Mouse (Mus musculus) midbrain, embryonic 11.5 days (tissue): ENCODE measurements around the gene Bcar1. TPM values are rescaled to one million over a fixed set of nuclear protein-coding genes. Genes with fewer than 3 reads are reported as not detected.
A peak's percentile ranks its signal among the peaks of the same experiment; 100 is the strongest.

Experiments used
- ATAC-seq: fragments of 200-750 bp; cut with Nextera tagmentation; 2 replicates; pipeline ENCODE4 v1.8.0; 2017; ENCODE audit warnings: moderate TSS enrichment, moderate library complexity; ENCODE audit not compliant: low FRiP score
- DNase-seq: peaks from one replicate; pipeline ENCODE4 v3.0.0; 2015; ENCODE audit warnings: low spot score; ENCODE audit errors: missing footprints
- H3K27ac ChIP-seq: fragments of 300-500 bp; sonication (generic); 2 replicates; pipeline ENCODE4 v1.5.1; 2014; ENCODE audit warnings: low read depth, low read length
- H3K27me3 ChIP-seq: fragments of 300-500 bp; sonication (generic); 2 replicates; pipeline ENCODE4 v1.6.1; 2014; ENCODE audit warnings: mild to moderate bottlenecking, low read length, moderate library complexity, mixed read lengths; ENCODE audit not compliant: control insufficient read depth, insufficient read depth
- H3K36me3 ChIP-seq: fragments of 300-500 bp; sonication (generic); 2 replicates; pipeline ENCODE4 v1.6.1; 2014; ENCODE audit warnings: mild to moderate bottlenecking, low read length, moderate library complexity, mixed read lengths; ENCODE audit not compliant: control insufficient read depth, insufficient read depth
- H3K4me1 ChIP-seq: fragments of 300-500 bp; sonication (generic); 2 replicates; pipeline ENCODE4 v1.6.1; 2014; ENCODE audit warnings: low read length; ENCODE audit not compliant: control insufficient read depth, insufficient read depth
- H3K4me2 ChIP-seq: fragments of 300-500 bp; sonication (generic); 2 replicates; pipeline ENCODE4 v1.6.1; 2014; ENCODE audit warnings: mild to moderate bottlenecking, moderate library complexity
- H3K4me3 ChIP-seq: fragments of 300-500 bp; sonication (generic); 2 replicates; pipeline ENCODE4 v1.5.1; 2014; ENCODE audit warnings: low read depth, low read length
- H3K9ac ChIP-seq: fragments of 300-500 bp; sonication (generic); 2 replicates; pipeline ENCODE4 v1.6.1; 2014; ENCODE audit warnings: low read length
- H3K9me3 ChIP-seq: fragments of 300-500 bp; sonication (generic); 2 replicates; pipeline ENCODE4 v1.6.1; 2016; ENCODE audit warnings: low read length; ENCODE audit not compliant: control insufficient read depth
- WGBS: fragments of 180-500 bp; shearing (Covaris S2); extraction: QIAGEN DNeasy Blood & Tissue Kit; methylation state at CpG from one replicate; pipeline ENCODE4 v1.1.7; 2014; 5-methylcytosine and 5-hydroxymethylcytosine counted together
- polyA plus RNA-seq: library from polyadenylated mRNA; unstranded; fragments of >200 nt; fragmentation: Nextera tagmentation; extraction: Ambion mirVana; gene quantifications from 2 replicates; pipeline ENCODE4 v1.2.1, GENCODE M21; 2014

Bcar1 gene
- polyA plus RNA-seq = 36.2 and 42.1 TPM in 2 replicates

DNA sequence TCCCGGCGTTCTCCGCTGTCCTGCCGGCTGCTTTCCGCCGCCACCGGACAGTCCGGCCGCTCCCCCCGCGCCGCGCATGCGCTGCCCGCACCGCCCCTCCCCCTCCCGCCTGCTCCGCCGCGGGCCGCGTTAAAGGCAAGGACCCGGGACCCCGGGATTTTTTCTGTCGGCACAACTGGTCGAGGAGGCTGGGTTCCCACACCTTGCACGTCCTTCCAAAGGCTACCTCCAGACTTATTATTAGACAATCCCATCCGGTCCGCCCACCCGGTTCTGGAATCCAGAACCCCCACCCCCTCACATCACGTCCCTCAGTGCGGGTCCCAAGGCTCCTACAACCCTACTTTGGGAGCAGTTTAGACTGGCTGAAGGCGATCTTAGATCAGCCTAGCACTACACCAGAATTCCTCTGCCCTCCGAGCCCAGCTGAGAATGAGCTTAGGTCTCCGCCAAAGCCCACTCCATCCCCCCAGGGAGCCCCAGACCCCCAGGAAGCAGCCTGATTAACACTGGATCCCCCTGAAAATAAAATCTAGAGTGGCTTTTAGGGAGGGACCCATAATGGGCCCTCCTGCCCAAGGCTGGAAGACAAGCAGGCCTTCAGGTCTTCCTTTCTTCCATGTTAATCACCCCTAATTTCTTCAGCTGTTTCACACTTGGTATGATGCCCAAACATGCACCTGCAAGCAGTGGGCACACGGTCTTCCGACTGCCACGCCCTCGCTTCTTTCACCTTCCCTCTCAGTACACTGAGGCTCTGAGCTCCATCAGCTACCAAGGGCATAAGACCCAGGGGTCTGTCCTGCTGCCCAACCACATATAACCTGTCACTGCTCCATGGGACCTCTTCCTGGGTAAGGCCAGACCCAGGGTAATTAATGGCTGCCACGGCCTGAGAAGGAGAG is at the start of gene Bcar1:
Gene Bcar1, minus strand, starts transcription at position 18 of the 905 bp plus-strand sequence.
- Histone ChIP-seq H3K9ac (peak within 1 kb of the TSS; percentile 86), H3K27ac (peak within 1 kb of the TSS; percentile 55), H3K4me1 (peaks cover 52% of the 10 kb centered on the region), H3K4me3 (peak within 1 kb of the TSS; percentile 77), H3K9me3 (no peaks in the 10 kb centered on the region), H3K27me3 (no peaks in the 10 kb centered on the region), H3K36me3 (no peaks in the 10 kb centered on the region), H3K4me2 (peak within 1 kb of the TSS; percentile 56)
- ATAC-seq = peak; percentile 69
- WGBS = 9% methylated on average over 40 of the region's 40 CpGs
- peak; percentile 99 for DNase-seq

DNA sequence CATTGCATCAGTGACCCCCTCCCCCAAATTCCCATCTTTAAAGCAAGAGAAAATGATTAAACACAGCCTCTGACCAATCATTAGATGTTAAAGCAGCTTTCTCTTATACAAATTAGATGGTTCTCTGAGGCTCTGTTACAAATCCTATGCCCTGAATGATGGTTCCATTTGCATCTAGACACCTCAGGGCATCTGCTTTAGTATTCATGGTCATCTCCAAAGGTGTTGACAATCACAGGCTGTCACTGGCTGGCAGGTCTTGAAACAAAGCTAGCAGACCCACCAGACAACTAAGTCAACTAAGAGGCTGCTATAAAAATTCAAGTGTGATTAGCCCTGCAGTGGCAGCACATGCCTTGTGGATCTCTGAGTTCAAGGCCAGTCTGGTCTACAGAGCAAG is 46.0 kb upstream of the Bcar1 start:
- Histone ChIP-seq H3K4me3 (no peak overlapping the region), H3K27me3 (no peaks in the 10 kb centered on the region), H3K4me2 (no peak overlapping the region), H3K27ac (no peak overlapping the region), H3K4me1 (peaks cover 29% of the 10 kb centered on the region), H3K9me3 (no peaks in the 10 kb centered on the region), H3K9ac (no peak overlapping the region), H3K36me3 (no peaks in the 10 kb centered on the region)
- DNase-seq (no peak), ATAC-seq (no peak)

DNA sequence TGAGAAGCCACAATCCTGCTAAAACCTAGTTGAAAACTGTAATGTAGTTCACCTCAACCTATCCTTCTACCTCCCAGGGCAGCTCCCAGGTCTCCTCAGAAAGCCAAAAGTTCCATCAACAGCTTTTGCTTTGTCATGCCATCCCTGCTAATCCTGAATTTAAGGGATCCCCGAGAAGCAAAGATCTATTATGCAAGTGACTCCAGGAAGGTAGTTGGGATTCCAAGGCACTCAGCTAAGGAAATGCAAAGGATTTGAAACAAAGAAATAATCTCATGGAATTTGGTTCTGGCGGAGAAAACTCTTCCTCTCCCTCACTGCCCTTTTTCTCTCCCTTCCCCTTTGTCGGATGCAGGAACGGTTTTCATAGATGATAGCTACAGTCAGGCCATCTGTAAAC is 45.6 kb upstream of the Bcar1 start:
- no peak overlapping the region for H3K9ac ChIP-seq
- no peaks in the 10 kb centered on the region for H3K36me3 ChIP-seq
- H3K27ac ChIP-seq = no peak overlapping the region
- DNase-seq (no peak), ATAC-seq (no peak)
- WGBS = 14% methylated on average over 4 of the region's 4 CpGs
- no peak overlapping the region for H3K4me3 ChIP-seq
- no peaks in the 10 kb centered on the region for H3K27me3 ChIP-seq
- no peaks in the 10 kb centered on the region for H3K9me3 ChIP-seq
- no peak overlapping the region for H3K4me2 ChIP-seq
- peaks cover 29% of the 10 kb centered on the region for H3K4me1 ChIP-seq

DNA sequence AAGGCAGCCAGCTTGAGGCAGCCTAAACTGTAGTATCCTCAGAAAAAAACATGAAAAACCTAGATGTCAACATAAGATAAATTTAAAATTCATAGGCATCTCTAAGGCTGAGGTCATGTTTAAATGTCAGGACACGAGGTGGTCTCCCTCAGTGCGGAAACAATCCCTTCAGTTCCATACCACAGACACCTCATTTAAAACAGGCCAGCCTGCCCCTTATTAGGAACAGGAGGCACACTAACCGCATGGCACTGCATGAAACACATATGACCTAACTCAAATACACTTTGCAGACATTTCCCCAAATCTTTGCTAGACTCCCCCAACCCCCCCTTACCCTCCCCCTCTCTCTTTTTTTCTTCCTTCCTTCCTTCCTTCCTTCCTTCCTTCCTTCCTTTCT is 44.9 kb upstream of the Bcar1 start:
- Histone ChIP-seq H3K4me1 (peaks cover 29% of the 10 kb centered on the region), H3K9me3 (no peaks in the 10 kb centered on the region), H3K27me3 (no peaks in the 10 kb centered on the region), H3K4me3 (no peak overlapping the region), H3K36me3 (no peaks in the 10 kb centered on the region), H3K27ac (peak overlapping the region; percentile 78), H3K9ac (no peak overlapping the region), H3K4me2 (no peak overlapping the region)
- ATAC-seq (no peak), DNase-seq (no peak)
- 44% methylated on average over 3 of the region's 3 CpGs for WGBS

- WGBS = 38% methylated on average over 5 of the region's 5 CpGs
- peaks cover 29% of the 10 kb centered on the region for H3K4me1 ChIP-seq
- no peak for ATAC-seq
- peak overlapping the region; percentile 78 for H3K27ac ChIP-seq
- H3K9ac ChIP-seq = peak overlapping the region; percentile 24
- H3K4me3 ChIP-seq = no peak overlapping the region
- H3K36me3 ChIP-seq = no peaks in the 10 kb centered on the region
- DNase-seq = no peak
- H3K9me3 ChIP-seq = no peaks in the 10 kb centered on the region
- H3K4me2 ChIP-seq = peak overlapping the region; percentile 32; the same call in 1 of the 2 replicates
- no peaks in the 10 kb centered on the region for H3K27me3 ChIP-seq
Measured at GRCm38 (mm10) chr8:111788085-111788484, 44.5 kb upstream of the Bcar1 start.

- H3K36me3 ChIP-seq = no peaks in the 10 kb centered on the region
- H3K9ac ChIP-seq = peak overlapping the region; percentile 24
- H3K27me3 ChIP-seq = no peaks in the 10 kb centered on the region
- H3K27ac ChIP-seq = peak overlapping the region; percentile 78
- H3K9me3 ChIP-seq = no peaks in the 10 kb centered on the region
- WGBS = 11% methylated on average over 4 of the region's 4 CpGs
- DNase-seq = peak; percentile 89
- H3K4me2 ChIP-seq = peak overlapping the region; percentile 32
- H3K4me3 ChIP-seq = peak overlapping the region; percentile 7; the same call in 1 of the 2 replicates
- peaks cover 29% of the 10 kb centered on the region for H3K4me1 ChIP-seq
- peak; percentile 75 for ATAC-seq
Measured at GRCm38 (mm10) chr8:111787683-111788082, 44.1 kb upstream of the Bcar1 start.

- 27% methylated on average over 13 of the region's 13 CpGs for WGBS
- Histone ChIP-seq H3K4me1 (peaks cover 29% of the 10 kb centered on the region), H3K9me3 (no peaks in the 10 kb centered on the region), H3K27ac (peak overlapping the region; percentile 78), H3K36me3 (no peaks in the 10 kb centered on the region), H3K4me2 (peak overlapping the region; percentile 32), H3K4me3 (peak overlapping the region; percentile 7; the same call in 1 of the 2 replicates), H3K9ac (no peak overlapping the region; the same call in 1 of the 2 replicates), H3K27me3 (no peaks in the 10 kb centered on the region)
- peak; percentile 92 for DNase-seq
- peak; percentile 91 for ATAC-seq
Measured at GRCm38 (mm10) chr8:111786701-111787588, 43.3 kb upstream of the Bcar1 start.

- Histone ChIP-seq H3K4me1 (peaks cover 29% of the 10 kb centered on the region), H3K4me2 (no peak overlapping the region), H3K27ac (no peak overlapping the region), H3K27me3 (no peaks in the 10 kb centered on the region), H3K9ac (no peak overlapping the region), H3K4me3 (no peak overlapping the region), H3K9me3 (no peaks in the 10 kb centered on the region), H3K36me3 (no peaks in the 10 kb centered on the region)
- 88% methylated on average over 2 of the region's 2 CpGs for WGBS
- DNase-seq (no peak), ATAC-seq (no peak)
Measured at GRCm38 (mm10) chr8:111786116-111786515, 42.5 kb upstream of the Bcar1 start.
